Mouse (Mus musculus) layer of hippocampus, adult 9-10 months (tissue): ENCODE data around the gene B3glct.
A peak's percentile ranks its signal among the peaks of the same experiment; 100 is the strongest.

ENCODE experiments used
- DNase-seq: peaks from one replicate; pipeline ENCODE4 v3.0.0; 2022; ENCODE audit warnings: low spot score

The B3glct gene

DNA sequence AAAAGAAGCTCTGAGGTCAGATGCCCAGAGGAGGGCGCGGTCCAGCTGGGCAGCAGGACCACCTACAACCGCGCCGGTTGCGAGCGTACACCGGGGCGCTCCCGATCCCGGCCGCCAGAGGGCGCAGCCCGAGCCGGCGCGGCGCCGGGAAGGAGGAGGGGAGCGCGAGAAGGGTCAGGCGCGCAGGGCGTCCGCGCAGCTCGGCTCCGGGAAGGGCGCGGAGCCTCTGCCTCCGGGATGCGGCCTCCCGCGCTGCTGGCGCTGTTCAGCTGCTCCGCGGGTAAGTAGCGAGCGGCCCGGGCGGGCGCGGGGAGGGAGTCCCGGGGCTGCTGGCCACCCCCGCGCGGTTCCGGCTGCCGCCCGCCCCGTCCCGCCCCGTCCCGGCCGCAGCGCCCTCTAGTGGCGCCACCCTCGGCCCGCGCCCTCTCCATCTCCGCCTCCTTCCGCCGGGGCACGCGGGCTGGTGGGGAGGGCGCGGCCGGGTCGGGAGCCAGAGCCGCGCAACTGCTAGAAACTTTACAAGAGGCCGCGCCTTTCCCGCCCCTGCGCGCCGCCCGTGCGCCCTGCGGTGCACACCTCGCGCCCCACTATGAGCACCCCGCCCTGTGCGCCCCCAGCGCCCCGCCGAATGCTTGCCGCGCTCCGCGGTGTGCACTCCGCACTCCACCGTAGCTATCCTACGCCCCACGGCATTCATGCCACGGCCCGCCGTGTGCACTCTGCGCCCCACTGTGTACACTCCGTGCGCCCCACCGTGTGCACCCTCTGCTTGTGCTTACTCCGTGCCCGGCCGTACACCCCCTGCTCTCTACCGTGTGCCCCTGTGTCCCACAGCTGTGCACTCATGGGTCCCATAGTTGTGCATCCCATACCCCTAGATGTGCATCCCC is at the start of gene B3glct:
Gene B3glct (plus strand): TSS at position 131 of the 890 bp plus-strand sequence.
- DNase-seq, result peak; percentile 36

DNA sequence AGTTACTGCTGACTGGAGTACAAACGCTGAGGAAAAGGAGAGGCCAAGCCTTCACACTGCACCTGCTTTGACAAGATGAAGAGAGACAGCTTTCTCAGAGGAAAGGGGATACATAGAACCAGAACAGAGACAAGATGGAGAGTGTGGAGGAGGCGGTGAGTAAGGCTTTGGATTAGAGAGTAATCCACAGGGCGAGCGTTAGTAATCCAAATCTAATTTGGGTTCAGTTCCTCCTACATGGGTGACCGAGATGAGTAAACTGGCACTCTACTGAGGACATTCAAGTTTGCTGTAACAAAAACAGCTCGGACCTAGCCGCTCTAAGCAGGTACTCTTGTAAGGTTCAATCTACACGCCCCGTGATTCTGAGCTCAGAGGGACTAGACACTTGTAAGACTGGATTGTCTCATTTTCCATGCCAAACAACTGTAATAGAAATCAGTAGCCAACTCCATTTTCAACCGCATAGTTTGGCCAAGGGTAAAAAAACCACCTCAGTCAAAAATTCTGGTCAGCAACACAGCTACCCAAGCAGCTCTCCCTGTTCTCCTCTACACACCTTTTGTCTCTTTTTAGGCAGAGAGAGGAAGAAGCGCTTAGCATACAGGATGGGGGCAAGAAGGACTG is 43.5 kb upstream of the B3glct start:
- DNase-seq, result no peak

- no peak for DNase-seq
Observed at GRCm38 (mm10) chr5:149635556-149635955, 42.5 kb upstream of the B3glct start.

- DNase-seq, result peak; percentile 94
Observed at GRCm38 (mm10) chr5:149636075-149636920, 41.7 kb upstream of the B3glct start, which contains the start of gene Hsph1. Gene Hsph1 (minus strand): TSS chr5:149636376.

- no peak for DNase-seq
Observed at GRCm38 (mm10) chr5:149637306-149637705, 40.7 kb upstream of the B3glct start.

GRCm38 (mm10) chr5:149641277-149641892 is 36.6 kb upstream of the B3glct start:
- no peak for DNase-seq

GRCm38 (mm10) chr5:149642366-149642765 is 35.7 kb upstream of the B3glct start:
- no peak for DNase-seq

DNA sequence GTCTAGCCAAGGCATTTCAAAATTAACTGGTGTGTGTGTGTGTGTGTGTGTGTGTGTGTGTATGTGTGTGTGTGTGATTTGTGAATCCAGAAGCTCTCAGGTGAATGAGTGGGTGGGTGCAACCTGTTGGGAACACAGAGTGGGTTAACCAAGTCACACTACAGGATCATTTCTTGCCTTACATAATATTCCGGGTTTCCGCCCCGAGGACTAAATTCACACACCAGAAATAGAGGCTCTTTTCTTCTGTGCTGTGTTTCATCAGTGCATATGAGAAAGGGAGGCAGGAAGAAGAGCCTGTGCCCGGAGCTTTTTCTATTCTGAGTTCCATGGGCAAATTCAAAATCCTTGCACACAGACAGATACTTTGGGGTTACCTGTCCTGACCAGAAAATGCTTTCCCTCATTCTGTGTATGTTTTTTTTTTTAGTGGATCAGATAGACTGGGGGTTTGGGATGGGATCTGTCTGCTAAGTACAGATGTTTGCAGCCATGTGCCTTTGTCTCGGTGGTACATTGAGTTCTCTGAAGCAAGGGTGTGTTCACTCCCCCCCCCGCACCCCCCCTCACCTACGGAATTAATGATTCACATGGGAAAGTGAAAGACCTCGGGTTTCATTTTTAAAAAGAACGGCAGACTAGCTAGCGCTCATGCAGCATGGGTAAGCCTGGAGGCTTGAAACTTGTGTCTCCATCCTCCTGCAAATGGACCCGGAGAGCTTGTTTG is 35.1 kb upstream of the B3glct start:
- DNase-seq, result no peak

GRCm38 (mm10) chr5:149647367-149648115 is 30.5 kb upstream of the B3glct start:
- DNase-seq, result no peak

DNA sequence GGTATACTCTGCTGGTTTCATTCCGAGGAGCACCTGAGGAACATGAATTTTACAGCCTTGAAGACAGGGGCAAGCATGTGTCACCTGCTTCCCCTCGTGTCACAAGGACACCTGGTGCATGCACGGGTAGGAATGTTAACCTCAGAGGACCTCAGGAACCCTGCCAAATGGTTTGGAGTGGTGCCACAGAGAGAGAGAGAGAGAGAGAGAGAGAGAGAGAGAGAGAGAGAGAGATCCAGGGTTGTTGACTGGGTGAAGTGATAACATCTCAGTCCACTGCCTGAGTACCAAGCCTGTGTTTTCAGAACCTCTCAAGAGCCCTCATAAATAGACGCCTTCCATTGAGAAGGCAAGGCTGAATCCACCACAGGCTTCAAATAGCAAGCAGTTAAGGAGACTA is 29.8 kb upstream of the B3glct start:
- no peak for DNase-seq

GRCm38 (mm10) chr5:149648895-149649406 is 29.1 kb upstream of the B3glct start:
- no peak for DNase-seq

DNA sequence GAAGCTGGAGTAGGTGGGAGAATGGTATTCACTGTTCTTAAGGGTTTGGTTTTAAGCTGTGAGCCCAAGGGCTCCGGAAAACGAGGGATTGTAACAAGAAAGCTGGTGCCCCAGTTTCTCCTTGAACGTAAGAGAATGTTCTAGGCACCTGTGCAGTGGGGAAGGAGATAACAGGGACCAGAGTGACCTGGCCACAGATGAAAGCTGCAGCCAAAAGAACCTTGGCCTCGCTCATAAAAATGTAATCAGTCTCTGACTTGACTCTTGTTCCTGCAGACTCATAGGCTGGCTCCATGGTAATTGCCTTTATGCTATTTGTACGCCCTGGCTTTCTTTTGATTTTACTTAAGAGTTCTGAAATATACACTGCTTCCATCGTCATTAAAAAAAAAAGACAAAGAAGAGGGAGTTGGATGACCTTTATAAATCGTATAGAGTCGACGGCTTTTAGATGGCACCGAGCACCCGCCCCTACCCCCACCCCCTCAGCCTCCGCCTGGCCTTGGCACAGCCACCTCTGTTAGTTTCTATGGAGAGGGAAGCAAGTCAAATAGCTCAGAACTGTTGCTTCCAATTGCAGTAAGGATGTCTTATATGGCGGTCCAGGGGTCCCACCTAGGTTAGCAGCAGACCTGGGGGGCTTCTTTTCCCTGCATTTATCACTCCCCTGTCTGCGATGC is 28.4 kb upstream of the B3glct start:
- no peak for DNase-seq

GRCm38 (mm10) chr5:149650179-149650553 is 27.9 kb upstream of the B3glct start:
- no peak for DNase-seq

DNA sequence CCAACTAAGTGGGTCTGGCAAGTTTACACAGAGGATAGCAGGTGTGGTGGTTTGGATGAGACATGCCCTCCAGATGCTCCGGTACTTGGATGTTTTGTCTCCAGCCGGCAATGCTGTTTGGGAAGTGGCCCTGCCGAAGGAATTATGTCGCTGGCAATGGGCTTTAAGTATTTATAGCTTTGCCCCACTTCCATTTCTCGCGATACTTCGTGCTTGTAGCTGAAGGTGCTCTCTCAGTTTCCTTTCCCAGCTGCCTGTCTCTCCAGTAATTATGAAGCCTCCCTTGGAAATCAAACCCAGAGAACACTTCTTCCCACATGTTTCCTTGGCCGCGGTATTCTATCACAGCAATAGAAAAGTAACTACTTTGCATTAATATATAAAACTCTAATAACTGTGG is 22.4 kb upstream of the B3glct start:
- no peak for DNase-seq

DNA sequence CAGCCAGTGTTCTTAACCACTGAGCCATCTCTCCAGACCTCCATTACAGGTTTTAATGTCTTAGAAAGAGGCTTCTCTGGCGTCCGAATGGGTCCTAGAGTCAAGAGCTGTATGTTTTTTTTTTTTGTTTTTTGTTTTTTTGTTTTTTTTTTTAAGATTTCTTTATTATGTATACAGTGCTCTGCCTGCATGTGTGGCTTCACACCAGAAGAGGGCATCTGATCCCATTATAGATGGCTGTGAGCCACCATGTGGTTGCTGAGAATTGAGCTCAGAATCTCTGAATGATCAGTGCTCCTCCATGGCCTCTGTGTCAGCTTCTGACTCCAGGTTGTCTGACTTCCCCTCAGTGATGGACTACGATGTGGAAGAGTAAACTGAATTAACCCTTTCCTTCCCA is 20.0 kb upstream of the B3glct start:
- DNase-seq, result no peak

DNA sequence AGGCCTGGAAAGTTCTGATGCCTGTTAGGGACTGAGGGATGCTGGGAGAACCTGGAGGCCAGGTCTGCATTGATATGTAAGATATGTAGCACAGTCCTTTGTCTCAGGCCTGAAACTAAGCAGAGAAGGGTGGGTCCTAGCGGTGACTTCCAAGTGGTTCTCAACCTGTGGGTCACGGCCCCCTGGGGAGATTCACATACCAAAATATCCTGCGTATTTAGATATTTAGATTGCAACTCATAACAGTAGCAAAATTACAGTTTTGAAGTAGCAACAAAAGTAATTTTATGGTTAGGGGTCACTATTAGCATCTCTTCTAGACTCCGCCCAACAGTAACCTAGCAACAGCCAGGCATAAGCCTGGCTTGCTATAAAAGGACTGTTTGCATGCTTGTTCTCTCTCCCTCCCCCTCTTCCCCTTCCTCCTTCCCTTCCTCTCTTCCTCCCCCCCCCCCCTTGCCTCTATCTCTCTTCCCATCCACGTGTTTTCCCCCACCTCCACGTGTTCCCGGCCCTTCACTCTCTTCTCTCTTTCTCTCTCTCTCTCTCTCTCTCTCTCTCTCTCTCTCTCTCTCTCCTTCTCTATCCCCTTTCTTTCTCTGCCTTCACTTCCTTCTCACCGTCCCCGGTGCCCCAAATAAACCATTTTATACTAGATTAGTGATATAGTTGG is 19.2 kb upstream of the B3glct start:
- DNase-seq, result no peak

DNA sequence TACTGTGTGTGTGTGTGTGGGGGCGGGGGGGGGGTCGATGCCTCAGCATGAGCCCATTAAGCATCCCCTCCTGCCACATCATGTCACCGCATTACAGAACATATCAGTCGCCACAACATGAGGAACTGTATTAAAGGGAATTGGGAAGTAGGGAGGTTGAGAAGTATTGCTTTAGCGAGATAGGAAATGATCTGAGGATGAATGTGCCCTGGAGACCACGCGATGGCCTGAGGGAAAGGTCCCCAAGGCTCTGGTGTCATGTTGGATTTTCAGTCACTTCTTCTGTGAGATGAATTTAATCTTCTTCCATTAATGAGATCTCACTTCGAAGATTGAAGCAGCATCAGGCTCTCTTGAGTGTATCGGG is 18.6 kb upstream of the B3glct start:
- no peak for DNase-seq

GRCm38 (mm10) chr5:149661428-149661827 is 16.6 kb upstream of the B3glct start:
- no peak for DNase-seq

GRCm38 (mm10) chr5:149662980-149663379 is 15.1 kb upstream of the B3glct start:
- DNase-seq, result no peak
